Comparison of ENCODE assay signal across 8 mouse cellular contexts in genomic region chr9:68888670-68889069, GRCm38 (mm10).
DNase-seq lines count a peak whose midpoint lies in the region; ATAC-seq lines count a peak whose summit lies in the region.

No protein-coding gene starts in this region.

- peaks cover 30% of the 10 kb centered on the region for H3K4me1 ChIP-seq in kidney, embryonic 16.5 days (ENCODE audit: insufficient read depth, low read length)

- intact Hi-C loops in left cerebral cortex, postnatal 14 days (cut with DNase I) = no loop called here

- WGBS in kidney, embryonic 16.5 days = 29% methylated on average over 8 of the region's 8 CpGs

- no peak overlapping the region for H3K4me3 ChIP-seq in kidney, embryonic 16.5 days (ENCODE audit: low read length)

- H3K36me3 ChIP-seq in kidney, embryonic 16.5 days (ENCODE audit: insufficient read depth, low read length) = no peaks in the 10 kb centered on the region

- H3K27me3 ChIP-seq in kidney, embryonic 16.5 days (ENCODE audit: insufficient read depth, low read length) = no peaks in the 10 kb centered on the region

- 0 out of 2 replicates have a peak overlapping the region, but pooled peaks have one; percentile 5 for H3K27ac ChIP-seq in kidney, embryonic 16.5 days (ENCODE audit: low read length)

- DNase-seq in left cerebral cortex, postnatal 14 days (ENCODE audit: low spot score in 2 of 2) = peak; percentile 64 to 68
- no peak for DNase-seq in left cerebral cortex, adult 11 months (ENCODE audit: low spot score)
- peak; percentile 70 for DNase-seq in brain, adult 2 months (ENCODE audit: low read depth, low spot score)
- peak; percentile 67 for DNase-seq in gastrocnemius, postnatal 25 days
- peak; percentile 62 for DNase-seq in urinary bladder, postnatal 14 days (ENCODE audit: low spot score)
- no peak for DNase-seq in frontal cortex, postnatal 36 days (ENCODE audit: low spot score in 2 of 2)

- no peak overlapping the region for H3K9ac ChIP-seq in kidney, embryonic 16.5 days (replicated peaks; ENCODE audit: low read length)

- ATAC-seq in kidney, embryonic 16.5 days (ENCODE audit: low FRiP score, low TSS enrichment) = peak; percentile 63
- peak; percentile 77 for ATAC-seq in megakaryocyte, adult 5-6 weeks (ENCODE audit: poor library complexity, severe bottlenecking)

- H3K4me2 ChIP-seq in kidney, embryonic 16.5 days (replicated peaks; ENCODE audit: low read depth, low read length) = no peak overlapping the region; the same call in 1 of the 2 replicates

- H3K9me3 ChIP-seq in kidney, embryonic 16.5 days (ENCODE audit: low read length) = no peaks in the 10 kb centered on the region

Comparison
In these comparisons a context has a peak if more than half of its experiments do, and no peak if none do; other contexts are left out.
1. DNase-seq: peak in left cerebral cortex, postnatal 14 days (2 of 2), brain, adult 2 months (single experiment), gastrocnemius, postnatal 25 days (single experiment) and urinary bladder, postnatal 14 days (single experiment); none in left cerebral cortex, adult 11 months (single experiment) and frontal cortex, postnatal 36 days (0 of 2).